Comparison of ENCODE assay signal across 24 mouse cellular contexts in the genomic region with DNA sequence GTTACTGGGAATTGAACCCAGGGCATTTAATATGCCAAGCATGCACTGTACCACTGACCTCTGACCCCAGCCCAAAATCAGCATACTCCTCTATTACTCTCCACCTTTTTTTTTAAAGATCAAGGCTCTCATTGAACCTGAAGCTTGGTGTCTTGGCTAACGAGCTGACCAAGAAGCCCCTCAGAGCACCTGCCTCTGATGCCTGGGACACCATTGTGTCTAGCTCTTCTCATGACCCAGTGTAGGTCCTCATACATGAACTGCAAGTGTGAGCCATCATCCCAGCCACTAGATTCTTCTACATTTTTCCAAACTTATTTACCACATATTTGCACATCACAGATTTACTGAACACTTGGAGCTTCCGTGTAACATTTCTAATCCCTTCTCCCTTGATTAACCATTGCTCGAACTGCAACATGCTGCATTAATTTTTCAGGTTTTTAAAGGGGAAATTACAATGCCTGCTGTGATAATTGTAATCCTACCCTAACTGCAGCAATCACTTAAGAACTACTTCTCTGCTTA.
DNase-seq lines count a peak whose midpoint lies in the region; ATAC-seq lines count a peak whose summit lies in the region.
"Had no signal": no experiment of that assay in that cellular context is flagged by ENCODE, and none has a peak within 500 bp of the region (broad histone marks: within the 10 kb centered on the region; RNA-seq: fewer than 3 reads in every experiment).

No protein-coding gene starts in this region.

- 0 out of 2 replicates have a peak, but pooled peaks cover 5% of the 10 kb centered on the region for H3K4me1 ChIP-seq in forebrain, embryonic 12.5 days
- peaks cover 6% of the 10 kb centered on the region; the same call in 1 of the 2 replicates for H3K4me1 ChIP-seq in forebrain, embryonic 14.5 days (ENCODE audit: control insufficient read depth, insufficient read depth, low read length)
- 0 out of 2 replicates have a peak, but pooled peaks cover 2% of the 10 kb centered on the region for H3K4me1 ChIP-seq in hindbrain, embryonic 12.5 days
- H3K4me1 ChIP-seq in hindbrain, embryonic 10.5 days (replicated peaks), result no peaks in the 10 kb centered on the region
- peaks cover 11% of the 10 kb centered on the region for H3K4me1 ChIP-seq in midbrain, embryonic 15.5 days
- peaks cover 8% of the 10 kb centered on the region; the same call in 1 of the 2 replicates for H3K4me1 ChIP-seq in midbrain, embryonic 16.5 days (ENCODE audit: control insufficient read depth, insufficient read depth, low read length)
- H3K4me1 ChIP-seq in hindbrain, embryonic 14.5 days (replicated peaks; ENCODE audit: control insufficient read depth, insufficient read depth, low read length), result peaks cover 11% of the 10 kb centered on the region
- H3K4me1 ChIP-seq: embryonic facial prominence, embryonic 12.5 days; liver, embryonic 12.5 days; stomach, embryonic 15.5 days had no signal

- no peak overlapping the region for H3K27ac ChIP-seq in forebrain, embryonic 12.5 days
- no peak overlapping the region for H3K27ac ChIP-seq in forebrain, embryonic 14.5 days (ENCODE audit: low read depth, low read length)
- no peak overlapping the region for H3K27ac ChIP-seq in hindbrain, embryonic 12.5 days
- no peak overlapping the region for H3K27ac ChIP-seq in hindbrain, embryonic 10.5 days
- H3K27ac ChIP-seq in midbrain, embryonic 15.5 days, result peak overlapping the region; percentile 34
- no peak overlapping the region for H3K27ac ChIP-seq in midbrain, embryonic 16.5 days (ENCODE audit: low read length)
- H3K27ac ChIP-seq in hindbrain, embryonic 14.5 days, result no peak overlapping the region
- H3K27ac ChIP-seq: embryonic facial prominence, embryonic 12.5 days; kidney, postnatal 0 days; liver, embryonic 12.5 days; stomach, embryonic 15.5 days had no signal

- no peaks in the 10 kb centered on the region for H3K9me3 ChIP-seq in forebrain, embryonic 12.5 days
- no peaks in the 10 kb centered on the region for H3K9me3 ChIP-seq in forebrain, embryonic 14.5 days (replicated peaks; ENCODE audit: control insufficient read depth, low read length)
- no peaks in the 10 kb centered on the region for H3K9me3 ChIP-seq in hindbrain, embryonic 12.5 days (replicated peaks)
- H3K9me3 ChIP-seq in hindbrain, embryonic 10.5 days, result no peaks in the 10 kb centered on the region
- H3K9me3 ChIP-seq in midbrain, embryonic 15.5 days, result no peaks in the 10 kb centered on the region
- H3K9me3 ChIP-seq in midbrain, embryonic 16.5 days (replicated peaks; ENCODE audit: control insufficient read depth, low read length, poor library complexity, severe bottlenecking), result no peaks in the 10 kb centered on the region
- H3K9me3 ChIP-seq in hindbrain, embryonic 14.5 days (ENCODE audit: control insufficient read depth, low read length), result no peaks in the 10 kb centered on the region
- H3K9me3 ChIP-seq: embryonic facial prominence, embryonic 12.5 days; liver, embryonic 12.5 days; stomach, embryonic 15.5 days had no signal

- no peak overlapping the region for H3K4me3 ChIP-seq in forebrain, embryonic 12.5 days (replicated peaks)
- no peak overlapping the region for H3K4me3 ChIP-seq in forebrain, embryonic 14.5 days (ENCODE audit: low read depth, low read length)
- H3K4me3 ChIP-seq in hindbrain, embryonic 12.5 days, result no peak overlapping the region
- H3K4me3 ChIP-seq in hindbrain, embryonic 10.5 days, result no peak overlapping the region
- H3K4me3 ChIP-seq in midbrain, embryonic 15.5 days, result no peak overlapping the region
- H3K4me3 ChIP-seq in midbrain, embryonic 16.5 days (ENCODE audit: low read depth, low read length), result no peak overlapping the region
- no peak overlapping the region for H3K4me3 ChIP-seq in hindbrain, embryonic 14.5 days (replicated peaks; ENCODE audit: low read length)
- H3K4me3 ChIP-seq: embryonic facial prominence, embryonic 12.5 days; liver, embryonic 12.5 days; stomach, embryonic 15.5 days had no signal

- H3K4me2 ChIP-seq in forebrain, embryonic 12.5 days, result no peak overlapping the region
- H3K4me2 ChIP-seq in forebrain, embryonic 14.5 days (ENCODE audit: low read length), result no peak overlapping the region
- H3K4me2 ChIP-seq in hindbrain, embryonic 12.5 days (replicated peaks), result no peak overlapping the region
- H3K4me2 ChIP-seq in midbrain, embryonic 15.5 days, result no peak overlapping the region
- no peak overlapping the region for H3K4me2 ChIP-seq in midbrain, embryonic 16.5 days (ENCODE audit: low read length)
- no peak overlapping the region for H3K4me2 ChIP-seq in hindbrain, embryonic 14.5 days (replicated peaks)
- H3K4me2 ChIP-seq: embryonic facial prominence, embryonic 12.5 days; liver, embryonic 12.5 days; stomach, embryonic 15.5 days had no signal

- H3K36me3 ChIP-seq in forebrain, embryonic 12.5 days (replicated peaks), result peaks cover 4% of the 10 kb centered on the region; the same call in 1 of the 2 replicates
- no peaks in the 10 kb centered on the region for H3K36me3 ChIP-seq in forebrain, embryonic 14.5 days (ENCODE audit: control insufficient read depth, insufficient read depth, low read length)
- H3K36me3 ChIP-seq in hindbrain, embryonic 12.5 days, result no peaks in the 10 kb centered on the region
- peaks cover 9% of the 10 kb centered on the region; the same call in 1 of the 2 replicates for H3K36me3 ChIP-seq in hindbrain, embryonic 10.5 days
- no peaks in the 10 kb centered on the region for H3K36me3 ChIP-seq in midbrain, embryonic 15.5 days (replicated peaks)
- no peaks in the 10 kb centered on the region for H3K36me3 ChIP-seq in midbrain, embryonic 16.5 days (ENCODE audit: control insufficient read depth, insufficient read depth, low read length)
- no peaks in the 10 kb centered on the region for H3K36me3 ChIP-seq in hindbrain, embryonic 14.5 days (replicated peaks; ENCODE audit: control insufficient read depth, insufficient read depth)
- H3K36me3 ChIP-seq: embryonic facial prominence, embryonic 12.5 days; stomach, embryonic 15.5 days had no signal

- no peak overlapping the region for H3K9ac ChIP-seq in forebrain, embryonic 12.5 days
- no peak overlapping the region for H3K9ac ChIP-seq in forebrain, embryonic 14.5 days (ENCODE audit: low read length)
- H3K9ac ChIP-seq in hindbrain, embryonic 12.5 days, result no peak overlapping the region
- no peak overlapping the region for H3K9ac ChIP-seq in midbrain, embryonic 15.5 days
- H3K9ac ChIP-seq in midbrain, embryonic 16.5 days (ENCODE audit: low read depth, low read length), result no peak overlapping the region
- no peak overlapping the region for H3K9ac ChIP-seq in hindbrain, embryonic 14.5 days
- H3K9ac ChIP-seq: embryonic facial prominence, embryonic 12.5 days; liver, embryonic 12.5 days; liver, postnatal 0 days; stomach, embryonic 15.5 days had no signal

- ATAC-seq in forebrain, embryonic 12.5 days (ENCODE audit: low FRiP score), result peak; percentile 21; the same call in 1 of the 2 replicates
- ATAC-seq in forebrain, embryonic 14.5 days, result no peak
- ATAC-seq in hindbrain, embryonic 12.5 days (ENCODE audit: low FRiP score), result peak; percentile 32; the same call in 1 of the 2 replicates
- peak; percentile 65 for ATAC-seq in midbrain, embryonic 15.5 days (replicated peaks)
- ATAC-seq in midbrain, embryonic 16.5 days, result no peak
- 0 out of 2 replicates have a peak, but pooled peaks have one; percentile 14 for ATAC-seq in hindbrain, embryonic 14.5 days (ENCODE audit: low FRiP score)
- ATAC-seq: intestine, embryonic 16.5 days; liver, embryonic 12.5 days; liver, postnatal 0 days had no signal

- WGBS in forebrain, embryonic 12.5 days, result 57% methylated on average over 3 of the region's 3 CpGs
- WGBS in forebrain, embryonic 14.5 days, result 33% methylated on average over 3 of the region's 3 CpGs
- WGBS in hindbrain, embryonic 12.5 days, result 69% methylated on average over 3 of the region's 3 CpGs
- WGBS in hindbrain, embryonic 10.5 days, result 85% methylated on average over 3 of the region's 3 CpGs
- 42% methylated on average over 3 of the region's 3 CpGs for WGBS in midbrain, embryonic 15.5 days
- WGBS in midbrain, embryonic 16.5 days, result 28% methylated on average over 3 of the region's 3 CpGs
- 62% methylated on average over 3 of the region's 3 CpGs for WGBS in hindbrain, embryonic 14.5 days

- H3K27me3 ChIP-seq in forebrain, embryonic 12.5 days, result no peaks in the 10 kb centered on the region
- H3K27me3 ChIP-seq in forebrain, embryonic 14.5 days (replicated peaks; ENCODE audit: control insufficient read depth, insufficient read depth, low read length), result no peaks in the 10 kb centered on the region
- no peaks in the 10 kb centered on the region for H3K27me3 ChIP-seq in hindbrain, embryonic 12.5 days
- no peaks in the 10 kb centered on the region for H3K27me3 ChIP-seq in hindbrain, embryonic 10.5 days (ENCODE audit: insufficient read depth, poor library complexity, severe bottlenecking)
- no peaks in the 10 kb centered on the region for H3K27me3 ChIP-seq in midbrain, embryonic 15.5 days (replicated peaks)
- no peaks in the 10 kb centered on the region for H3K27me3 ChIP-seq in midbrain, embryonic 16.5 days (ENCODE audit: control insufficient read depth, insufficient read depth, low read depth, low read length)
- H3K27me3 ChIP-seq in hindbrain, embryonic 14.5 days (ENCODE audit: control insufficient read depth, insufficient read depth, low read length), result no peaks in the 10 kb centered on the region
- H3K27me3 ChIP-seq: embryonic facial prominence, embryonic 12.5 days; liver, embryonic 12.5 days; stomach, embryonic 15.5 days had no signal

- DNase-seq in forebrain, embryonic 14.5 days (ENCODE audit: low spot score), result no peak
- no peak for DNase-seq in hindbrain, embryonic 10.5 days (ENCODE audit: low spot score)
- no peak for DNase-seq in hindbrain, embryonic 14.5 days (ENCODE audit: low spot score)
- DNase-seq in spleen, postnatal 14 days (ENCODE audit: low spot score in 2 of 2), result no peak
- DNase-seq: cerebellum, adult 11-12 months; cerebellum, adult 9-11 months; embryo, embryonic 11 days; gastrocnemius, postnatal 36 days; kidney, adult 8-10 months; kidney, postnatal 4 days; layer of hippocampus, postnatal 36 days; liver, postnatal 0 days; lung, postnatal 36 days; right cerebral cortex, postnatal 14 days; thymus, postnatal 25 days had no signal

Comparison
In these comparisons a context has a peak if more than half of its experiments do, and no peak if none do; other contexts are left out.
1. ATAC-seq: peak in forebrain, embryonic 12.5 days (single experiment), hindbrain, embryonic 12.5 days (single experiment), midbrain, embryonic 15.5 days (single experiment) and hindbrain, embryonic 14.5 days (single experiment); none in forebrain, embryonic 14.5 days (single experiment) and midbrain, embryonic 16.5 days (single experiment).